Mouse (Mus musculus): ENCODE results near the gene Polh. TPM values are rescaled to one million over a fixed set of nuclear protein-coding genes. Genes with fewer than 3 reads are reported as not detected.

Polh gene
- polyA plus RNA-seq, 1 experiment = 18.4 TPM

DNA sequence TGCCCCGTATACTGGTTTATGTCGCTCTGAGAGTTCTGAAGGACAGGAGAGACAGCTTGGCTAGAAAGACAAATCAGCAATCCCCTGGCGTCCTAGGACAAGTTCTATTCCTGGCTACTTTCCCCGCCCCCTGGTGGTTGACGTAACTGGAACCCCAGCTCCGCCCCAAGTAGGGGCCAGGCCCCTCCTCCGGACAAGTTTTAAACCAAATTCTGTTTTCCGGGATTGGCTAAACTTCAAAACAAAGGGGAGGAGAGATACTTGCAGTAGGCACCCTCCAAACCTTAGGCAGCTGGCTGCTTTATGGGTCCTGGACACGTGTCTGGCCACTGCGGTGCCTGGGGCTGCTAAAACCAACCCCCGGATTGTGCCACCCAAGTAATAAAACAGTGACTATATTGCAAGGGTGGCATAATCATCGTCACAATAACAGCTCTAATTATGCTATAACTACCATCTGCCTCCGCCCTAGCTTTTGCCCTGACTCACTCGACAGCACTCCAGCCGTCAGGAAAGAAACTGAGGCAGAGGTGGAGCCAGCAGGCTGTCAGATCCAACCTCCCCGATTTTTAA lies 42.3 kb downstream of the Polh start:
- 0 out of 2 replicates have a peak, but pooled peaks have one; percentile 10 for TF ChIP-seq CTCF (IDR thresholded peaks at IDR 0.05; ENCODE audit: borderline replicate concordance, control insufficient read depth, extremely low read depth, insufficient read depth, low read length, poor library complexity)
- TF ChIP-seq POLR2A (IDR thresholded peaks at IDR 0.05; ENCODE audit: control insufficient read depth, extremely low read depth, insufficient read depth, low read length, poor library complexity) = 0 out of 2 replicates have a peak, but pooled peaks have one; percentile 20
- WGBS = 0% methylated on average over 16 of the region's 16 CpGs
- H3K36me3 ChIP-seq (ENCODE audit: control insufficient read depth, insufficient read depth, low read length) = 0 out of 2 replicates have a peak, but pooled peaks cover 6% of the 10 kb centered on the region
- peak overlapping the region; percentile 89 for H3K27ac ChIP-seq (ENCODE audit: control insufficient read depth, insufficient read depth, low read length)
- peak overlapping the region; percentile 57 for H3K4me3 ChIP-seq (ENCODE audit: control insufficient read depth, insufficient read depth, low read length)
- peak; percentile 94 for DNase-seq
- peaks cover 28% of the 10 kb centered on the region for H3K4me1 ChIP-seq (replicated peaks; ENCODE audit: control insufficient read depth, insufficient read depth, low read length)
- no peaks in the 10 kb centered on the region for H3K27me3 ChIP-seq (ENCODE audit: control insufficient read depth, insufficient read depth, low read length)

- H3K36me3 ChIP-seq (ENCODE audit: control insufficient read depth, insufficient read depth, low read length) = no peaks in the 10 kb centered on the region
- H3K4me3 ChIP-seq (ENCODE audit: control insufficient read depth, insufficient read depth, low read length) = no peak overlapping the region
- 55% methylated on average over 2 of the region's 2 CpGs for WGBS
- peaks cover 27% of the 10 kb centered on the region for H3K4me1 ChIP-seq (replicated peaks; ENCODE audit: control insufficient read depth, insufficient read depth, low read length)
- H3K27me3 ChIP-seq (ENCODE audit: control insufficient read depth, insufficient read depth, low read length) = no peaks in the 10 kb centered on the region
- DNase-seq = no peak
- no peak overlapping the region for H3K27ac ChIP-seq (ENCODE audit: control insufficient read depth, insufficient read depth, low read length)
- no peak for TF ChIP-seq CTCF (IDR thresholded peaks at IDR 0.05; ENCODE audit: borderline replicate concordance, control insufficient read depth, extremely low read depth, insufficient read depth, low read length, poor library complexity)
- no peak for TF ChIP-seq POLR2A (IDR thresholded peaks at IDR 0.05; ENCODE audit: control insufficient read depth, extremely low read depth, insufficient read depth, low read length, poor library complexity)
These were observed 43.2 kb downstream of the Polh start for GRCm38 (mm10) chr17:46159236-46159635.

GRCm38 (mm10) chr17:46157131-46157530 lies 45.3 kb downstream of the Polh start:
- H3K4me1 ChIP-seq (replicated peaks; ENCODE audit: control insufficient read depth, insufficient read depth, low read length) = peaks cover 18% of the 10 kb centered on the region
- H3K27me3 ChIP-seq (ENCODE audit: control insufficient read depth, insufficient read depth, low read length) = no peaks in the 10 kb centered on the region
- no peak for DNase-seq
- no peak overlapping the region for H3K27ac ChIP-seq (ENCODE audit: control insufficient read depth, insufficient read depth, low read length)
- WGBS = 94% methylated on average over 8 of the region's 8 CpGs
- H3K36me3 ChIP-seq (ENCODE audit: control insufficient read depth, insufficient read depth, low read length) = no peaks in the 10 kb centered on the region
- no peak overlapping the region for H3K4me3 ChIP-seq (ENCODE audit: control insufficient read depth, insufficient read depth, low read length)
- TF ChIP-seq CTCF (IDR thresholded peaks at IDR 0.05; ENCODE audit: borderline replicate concordance, control insufficient read depth, extremely low read depth, insufficient read depth, low read length, poor library complexity) (no peak), POLR2A (IDR thresholded peaks at IDR 0.05; ENCODE audit: control insufficient read depth, extremely low read depth, insufficient read depth, low read length, poor library complexity) (no peak)

DNA sequence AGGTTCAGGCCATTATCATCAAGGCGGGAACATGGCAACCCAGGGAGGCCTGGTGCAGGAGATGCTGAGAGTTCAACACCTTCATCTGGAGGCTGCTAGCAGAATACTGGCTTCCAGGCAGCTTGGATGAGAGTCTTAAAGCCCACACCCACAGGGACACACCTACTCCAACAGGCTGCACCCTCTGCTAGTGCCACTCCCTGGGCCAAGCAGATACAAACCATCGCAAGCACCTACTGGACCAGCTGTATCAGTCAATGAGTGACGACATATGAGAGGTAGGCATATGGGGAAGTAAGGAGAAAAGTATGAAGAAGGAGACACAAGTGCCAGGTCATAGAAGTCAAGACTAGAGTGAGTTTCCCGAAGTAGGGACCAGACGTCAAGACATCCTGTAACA lies 45.8 kb downstream of the Polh start:
- 91% methylated on average over 5 of the region's 5 CpGs for WGBS
- H3K4me3 ChIP-seq (ENCODE audit: control insufficient read depth, insufficient read depth, low read length) = no peak overlapping the region
- no peak for DNase-seq
- H3K36me3 ChIP-seq (ENCODE audit: control insufficient read depth, insufficient read depth, low read length) = no peaks in the 10 kb centered on the region
- no peak overlapping the region for H3K27ac ChIP-seq (ENCODE audit: control insufficient read depth, insufficient read depth, low read length)
- H3K27me3 ChIP-seq (ENCODE audit: control insufficient read depth, insufficient read depth, low read length) = no peaks in the 10 kb centered on the region
- peaks cover 15% of the 10 kb centered on the region for H3K4me1 ChIP-seq (replicated peaks; ENCODE audit: control insufficient read depth, insufficient read depth, low read length)
- no peak for TF ChIP-seq CTCF (IDR thresholded peaks at IDR 0.05; ENCODE audit: borderline replicate concordance, control insufficient read depth, extremely low read depth, insufficient read depth, low read length, poor library complexity)
- TF ChIP-seq POLR2A (IDR thresholded peaks at IDR 0.05; ENCODE audit: control insufficient read depth, extremely low read depth, insufficient read depth, low read length, poor library complexity) = no peak

DNA sequence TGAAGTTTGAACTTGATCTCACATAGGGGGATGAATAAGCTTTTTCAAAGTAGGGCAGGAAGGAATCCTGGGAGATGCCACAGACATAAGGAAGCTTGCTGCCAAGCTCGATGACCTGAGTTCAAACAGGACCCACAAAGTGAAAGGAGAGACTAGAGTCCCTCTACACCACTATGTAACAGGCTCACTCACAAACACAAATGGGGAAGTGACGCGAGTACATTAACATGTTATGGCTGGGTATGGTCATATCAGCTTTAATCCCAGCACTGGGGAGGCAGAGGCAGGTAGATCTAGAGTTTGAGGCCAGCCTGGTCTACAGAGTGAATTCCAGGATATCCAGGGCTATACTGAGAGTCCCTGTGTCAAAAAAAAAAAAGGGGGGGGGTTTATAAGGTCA lies 48.1 kb downstream of the Polh start:
- Histone ChIP-seq H3K27ac (ENCODE audit: control insufficient read depth, insufficient read depth, low read length) (no peak overlapping the region), H3K4me3 (ENCODE audit: control insufficient read depth, insufficient read depth, low read length) (no peak overlapping the region), H3K4me1 (replicated peaks; ENCODE audit: control insufficient read depth, insufficient read depth, low read length) (peaks cover 10% of the 10 kb centered on the region; the same call in 1 of the 2 replicates), H3K27me3 (ENCODE audit: control insufficient read depth, insufficient read depth, low read length) (no peaks in the 10 kb centered on the region), H3K36me3 (ENCODE audit: control insufficient read depth, insufficient read depth, low read length) (no peaks in the 10 kb centered on the region)
- DNase-seq = no peak
- WGBS = 71% methylated on average over 3 of the region's 3 CpGs
- TF ChIP-seq CTCF (IDR thresholded peaks at IDR 0.05; ENCODE audit: borderline replicate concordance, control insufficient read depth, extremely low read depth, insufficient read depth, low read length, poor library complexity) (no peak), POLR2A (IDR thresholded peaks at IDR 0.05; ENCODE audit: control insufficient read depth, extremely low read depth, insufficient read depth, low read length, poor library complexity) (no peak)

- H3K27ac ChIP-seq (ENCODE audit: control insufficient read depth, insufficient read depth, low read length) = peak within 1 kb of the TSS; percentile 70
- H3K36me3 ChIP-seq (ENCODE audit: control insufficient read depth, insufficient read depth, low read length) = peaks cover 9% of the 10 kb centered on the region; the same call in 1 of the 2 replicates
- H3K4me3 ChIP-seq (ENCODE audit: control insufficient read depth, insufficient read depth, low read length) = peak within 1 kb of the TSS; percentile 66
- no peaks in the 10 kb centered on the region for H3K27me3 ChIP-seq (ENCODE audit: control insufficient read depth, insufficient read depth, low read length)
- 2% methylated on average over 33 of the region's 33 CpGs for WGBS
- DNase-seq = peak; percentile 90
- TF ChIP-seq CTCF (IDR thresholded peaks at IDR 0.05; ENCODE audit: borderline replicate concordance, control insufficient read depth, extremely low read depth, insufficient read depth, low read length, poor library complexity) (0 out of 2 replicates have a peak, but pooled peaks have one; percentile 31), POLR2A (IDR thresholded peaks at IDR 0.05; ENCODE audit: control insufficient read depth, extremely low read depth, insufficient read depth, low read length, poor library complexity) (peak; percentile 88)
- H3K4me1 ChIP-seq (replicated peaks; ENCODE audit: control insufficient read depth, insufficient read depth, low read length) = peaks cover 10% of the 10 kb centered on the region; the same call in 1 of the 2 replicates
These were observed 49.3 kb downstream of the Polh start, which contains the start of gene Mad2l1bp for GRCm38 (mm10) chr17:46152847-46153782. TSS of gene Mad2l1bp (minus strand) at chr17:46153553.

All from thymus, adult 2 months (tissue).